Mouse (Mus musculus): Measurements from ENCODE around the gene Calhm3.

GRCm38 (mm10) chr19:47122802-47123201 lies 34.8 kb downstream of the Calhm3 start:
- peak; percentile 86 for TF ChIP-seq CTCF (IDR thresholded peaks at IDR 0.05)
- TF ChIP-seq POLR2A (IDR thresholded peaks at IDR 0.05; ENCODE audit: insufficient read depth, low read depth, low read length) = no peak
- no peak for TF ChIP-seq EP300 (IDR thresholded peaks at IDR 0.05; ENCODE audit: insufficient read depth, low read depth, low read length)

All from heart, adult 2 months (tissue).